Mouse (Mus musculus) thymus, postnatal 10 days (tissue): ENCODE measurements around the gene Fcho2.

ENCODE experiments used
- DNase-seq, 2 experiments: peaks; one replicate each; pipeline ENCODE4 v3.0.0; 2021; ENCODE audit warnings: low spot score in 2 of 2

Fcho2 gene

GRCm38 (mm10) chr13:98804480-98804879 is 10.8 kb downstream of the Fcho2 start:
- no peak for DNase-seq

DNA sequence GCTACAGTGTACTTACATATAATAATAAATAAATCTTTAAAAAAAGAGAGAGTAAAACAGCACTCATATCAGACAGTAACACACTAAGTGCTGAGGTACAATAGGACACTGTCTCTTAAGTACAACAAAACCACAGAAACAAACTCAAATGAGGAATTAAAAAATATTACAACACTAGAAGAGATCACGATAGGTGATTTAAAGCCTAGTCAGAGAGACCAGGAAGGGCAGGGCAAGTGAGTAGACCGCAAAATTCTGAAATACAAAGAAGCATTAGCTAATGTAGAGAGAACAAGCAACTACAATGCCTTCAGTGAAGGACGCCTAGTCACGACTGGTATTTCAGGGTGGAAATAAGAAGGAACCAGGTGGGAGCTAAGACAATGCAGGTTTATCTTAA is 11.6 kb downstream of the Fcho2 start:
- DNase-seq: no peak

DNA sequence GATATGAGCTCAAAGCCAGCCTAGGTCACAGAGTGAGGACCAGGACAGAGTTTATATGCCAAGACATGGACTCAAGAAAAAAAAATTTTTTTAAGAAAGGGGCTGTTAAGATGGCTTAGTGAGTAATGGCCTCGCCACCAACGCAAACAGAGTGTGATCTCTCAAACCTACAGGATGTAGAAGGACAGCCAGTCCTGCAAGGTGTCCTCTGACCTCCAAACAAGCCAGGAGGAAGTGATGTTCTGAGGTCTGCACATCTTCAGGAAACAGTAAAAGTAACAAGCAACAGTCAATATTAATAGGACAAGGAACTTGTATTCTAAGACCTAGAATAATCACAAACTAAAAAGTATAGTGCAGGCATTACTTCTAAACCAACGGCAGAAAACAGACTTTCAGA is 12.3 kb downstream of the Fcho2 start:
- DNase-seq: no peak

GRCm38 (mm10) chr13:98795511-98795910 is 19.7 kb downstream of the Fcho2 start:
- DNase-seq: no peak

GRCm38 (mm10) chr13:98792864-98793263 is 22.4 kb downstream of the Fcho2 start:
- DNase-seq: no peak

- no peak for DNase-seq
These were observed 23.6 kb downstream of the Fcho2 start for GRCm38 (mm10) chr13:98791693-98792092.

- DNase-seq: no peak
These were observed 28.1 kb downstream of the Fcho2 start for GRCm38 (mm10) chr13:98786970-98787685.

DNA sequence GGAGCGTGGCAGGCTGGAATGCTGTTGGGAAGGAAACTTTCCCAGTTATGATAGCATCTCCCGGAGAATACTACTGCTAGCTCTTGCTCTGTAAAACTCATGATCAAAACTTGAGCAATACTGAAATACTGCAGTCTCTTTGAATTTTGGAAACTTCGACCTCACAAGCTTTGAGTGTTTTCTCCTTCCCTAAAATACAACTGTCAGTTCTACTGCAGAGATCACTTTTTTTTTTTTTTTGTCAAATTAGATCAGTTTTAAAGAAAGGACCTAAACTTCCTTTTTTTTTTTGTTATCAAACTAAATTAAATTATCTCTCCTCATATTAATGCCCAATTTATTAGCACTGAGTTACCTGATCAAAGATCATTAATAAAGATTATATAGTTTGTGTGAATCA is 37.3 kb downstream of the Fcho2 start:
- no peak for DNase-seq

- DNase-seq: no peak
These were observed 43.8 kb downstream of the Fcho2 start for GRCm38 (mm10) chr13:98771484-98771883.

GRCm38 (mm10) chr13:98768329-98768728 is 46.9 kb downstream of the Fcho2 start:
- no peak for DNase-seq

DNA sequence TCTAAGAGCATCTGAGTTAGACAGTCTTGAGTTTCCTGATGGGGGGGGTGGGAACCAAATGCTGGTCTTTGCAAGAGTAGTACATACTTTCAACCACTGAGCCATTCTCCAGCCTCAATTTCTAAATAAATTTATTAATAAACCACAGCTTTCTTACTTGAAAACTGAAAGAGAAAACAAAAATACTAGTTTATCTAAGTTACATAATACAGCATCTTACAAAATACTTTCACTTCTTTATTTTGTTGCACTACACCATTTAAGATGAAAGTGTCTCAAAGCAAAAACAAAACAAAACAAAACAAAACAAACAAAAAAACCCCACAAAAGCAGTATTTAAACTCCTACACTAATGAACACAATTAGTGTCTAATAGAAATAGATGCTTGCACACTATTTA is 53.5 kb downstream of the Fcho2 start:
- DNase-seq: no peak

DNA sequence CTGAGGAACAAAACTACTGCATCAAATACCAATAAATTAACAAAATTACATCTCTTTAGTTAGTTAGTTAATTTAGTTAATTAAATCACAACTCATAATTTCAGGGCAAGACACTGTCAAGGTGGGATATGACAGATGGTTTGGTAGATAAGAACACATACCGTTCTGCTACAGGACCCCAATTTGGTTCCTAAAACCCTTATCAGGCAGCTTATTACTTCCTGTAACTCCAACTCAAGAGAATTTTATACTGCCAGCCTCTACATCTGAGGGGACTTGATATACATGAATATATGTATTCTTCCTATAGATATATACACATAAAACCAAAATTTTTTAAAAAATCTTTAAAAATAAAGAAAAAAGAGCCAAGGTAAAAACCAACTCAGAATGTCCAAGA is 59.4 kb downstream of the Fcho2 start:
- DNase-seq: no peak

DNA sequence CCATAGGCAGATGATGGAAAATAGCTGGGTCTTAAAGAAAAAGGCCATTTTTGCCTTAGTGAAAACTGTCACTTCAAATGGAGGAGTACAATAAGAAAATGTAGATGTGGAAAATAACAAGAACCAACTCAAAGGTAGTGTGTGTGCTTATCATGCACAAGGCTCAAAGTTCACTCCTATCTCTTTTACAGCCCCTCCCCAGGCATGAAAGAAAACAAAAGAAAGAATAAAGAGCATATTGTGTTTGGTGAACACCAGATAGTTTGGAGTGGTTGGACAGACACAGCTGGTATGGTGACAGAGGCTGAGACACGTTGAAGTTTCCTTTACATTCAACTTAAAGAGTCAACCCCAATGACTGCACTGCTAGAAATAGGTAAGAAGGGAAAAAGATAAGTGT is 70.6 kb downstream of the Fcho2 start:
- no peak for DNase-seq

DNA sequence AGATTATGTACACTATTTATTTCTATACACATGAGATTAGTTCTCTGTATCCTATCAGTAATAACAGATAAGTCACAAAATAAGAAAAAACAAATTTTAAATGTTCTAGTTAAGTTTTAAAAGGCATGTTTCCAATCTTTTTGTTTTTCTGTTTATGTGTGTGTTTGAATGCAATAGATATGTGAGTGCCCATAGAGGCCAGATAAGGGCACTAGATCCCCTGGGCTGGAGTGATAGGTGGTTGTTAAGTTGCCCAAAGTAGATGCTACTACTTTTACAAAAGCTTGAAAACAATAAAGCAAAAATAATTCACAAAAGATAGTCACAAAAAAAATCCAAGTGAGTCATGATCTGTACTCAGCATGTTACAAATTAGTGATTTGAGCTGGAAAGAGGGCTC is 71.4 kb downstream of the Fcho2 start:
- no peak for DNase-seq

DNA sequence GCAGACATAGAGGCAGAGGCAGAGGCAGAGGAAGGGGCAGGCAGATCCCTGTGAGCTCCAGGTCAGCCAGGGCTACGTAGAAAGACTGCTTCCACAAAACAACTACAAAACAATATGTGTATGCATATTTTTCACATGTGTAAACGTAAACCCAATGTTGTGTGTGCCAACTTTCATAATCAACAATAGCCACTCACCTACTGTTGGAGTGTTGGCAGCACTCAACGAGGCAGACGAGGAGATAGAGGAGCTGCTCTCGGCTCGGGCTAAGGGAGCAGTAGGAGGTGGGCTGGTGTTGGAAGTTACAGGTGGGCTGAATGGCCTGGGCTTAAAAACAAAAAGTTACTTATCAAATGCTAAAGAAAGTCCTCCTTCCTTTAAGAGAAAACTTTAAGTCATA is 72.0 kb downstream of the Fcho2 start:
- no peak for DNase-seq

DNA sequence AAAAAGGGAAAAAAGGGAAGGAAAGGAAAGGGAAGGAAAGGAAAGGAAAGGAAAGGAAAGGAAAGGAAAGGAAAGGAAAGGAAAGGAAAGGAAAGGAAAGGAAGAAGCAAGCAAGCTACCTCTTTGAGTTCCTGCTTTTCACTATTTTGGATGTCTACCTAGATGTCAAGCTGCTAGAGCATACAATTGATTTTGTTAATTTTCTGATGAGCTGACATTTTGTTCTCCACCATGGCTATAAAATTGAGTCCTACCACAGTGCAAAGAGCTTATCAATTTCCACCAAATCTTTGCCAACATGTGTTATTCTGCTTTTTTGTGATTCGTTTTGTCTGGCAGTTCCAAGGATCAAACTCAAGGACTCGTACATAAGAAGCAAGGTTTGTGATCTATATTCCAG is 77.0 kb downstream of the Fcho2 start:
- DNase-seq: no peak

- DNase-seq: no peak
These were observed 82.0 kb downstream of the Fcho2 start for GRCm38 (mm10) chr13:98733292-98733691.

DNA sequence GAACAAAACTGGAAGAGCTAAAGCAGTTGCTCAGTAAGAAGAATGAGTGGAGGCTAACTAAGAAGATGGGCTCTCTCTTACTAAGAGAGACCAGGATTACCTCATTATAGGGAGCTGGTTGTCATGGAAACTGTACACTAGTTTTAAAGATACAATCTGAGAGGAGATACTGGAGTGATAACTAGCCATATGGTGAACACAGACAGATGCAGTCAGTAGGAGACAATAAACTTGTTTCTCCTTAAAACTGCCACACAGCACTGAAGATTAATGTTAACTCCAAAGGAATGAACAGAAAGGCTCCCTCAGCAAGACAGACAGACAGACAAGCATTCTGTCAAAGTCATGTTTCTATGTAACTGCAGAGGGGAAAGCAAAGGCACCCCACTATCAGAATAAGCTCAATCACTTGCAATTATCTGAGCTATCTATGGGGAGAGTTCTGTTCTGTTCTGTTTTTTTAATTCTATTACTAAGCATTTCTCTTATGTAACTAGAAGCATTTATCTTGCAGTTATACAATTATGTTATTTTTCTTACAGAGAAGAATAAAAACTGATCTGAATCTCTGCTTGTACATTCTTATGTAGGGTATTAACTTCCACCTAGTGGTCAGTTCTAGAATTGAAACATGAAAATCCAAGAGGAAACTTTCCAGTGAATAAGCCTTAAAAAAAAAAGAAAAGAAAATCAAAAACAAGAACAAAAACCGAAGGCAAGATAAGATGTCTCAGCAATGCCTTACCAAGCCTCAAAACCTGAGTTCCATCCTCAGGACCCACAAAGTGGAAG is 85.8 kb downstream of the Fcho2 start:
- no peak for DNase-seq

- DNase-seq: no peak
These were observed 88.8 kb downstream of the Fcho2 start for GRCm38 (mm10) chr13:98726494-98726893.

DNA sequence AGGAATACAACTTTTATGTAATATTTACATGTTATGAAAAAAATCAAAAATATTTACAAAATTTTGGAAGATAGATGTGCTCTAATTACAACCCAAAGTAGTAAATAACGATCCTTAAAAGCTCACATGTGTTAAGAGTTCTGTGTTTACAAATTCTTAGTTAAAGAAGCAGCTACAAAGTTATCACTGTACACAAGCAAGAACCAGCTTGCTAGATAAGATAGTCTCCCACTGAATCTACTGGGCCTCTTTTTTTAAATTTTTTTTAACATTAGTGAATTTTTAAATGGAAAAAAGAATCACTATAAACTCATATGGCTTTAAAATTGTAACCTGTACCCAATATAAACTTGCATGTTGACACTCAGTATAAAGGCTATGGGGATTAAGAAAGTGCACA is 91.8 kb downstream of the Fcho2 start:
- no peak for DNase-seq

DNA sequence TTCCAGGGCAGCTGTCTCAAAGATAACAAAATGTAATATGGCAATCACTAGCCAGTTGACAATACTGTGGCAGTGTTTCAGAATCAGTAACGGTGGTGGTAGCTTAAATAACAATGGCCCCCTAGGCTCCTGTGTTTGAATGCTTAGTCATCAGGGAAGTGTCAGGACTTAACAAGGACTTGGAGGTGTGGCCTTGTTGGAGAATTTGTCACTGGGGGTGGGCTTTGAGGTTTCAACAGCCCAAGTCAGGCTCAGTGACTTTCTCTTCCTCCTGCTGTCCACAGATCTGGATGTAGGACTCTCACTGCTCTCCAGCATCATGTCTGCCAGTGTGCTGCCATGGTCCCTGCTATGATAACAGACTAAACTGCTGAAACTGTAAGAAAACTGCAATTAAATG is 93.0 kb downstream of the Fcho2 start:
- no peak for DNase-seq

DNA sequence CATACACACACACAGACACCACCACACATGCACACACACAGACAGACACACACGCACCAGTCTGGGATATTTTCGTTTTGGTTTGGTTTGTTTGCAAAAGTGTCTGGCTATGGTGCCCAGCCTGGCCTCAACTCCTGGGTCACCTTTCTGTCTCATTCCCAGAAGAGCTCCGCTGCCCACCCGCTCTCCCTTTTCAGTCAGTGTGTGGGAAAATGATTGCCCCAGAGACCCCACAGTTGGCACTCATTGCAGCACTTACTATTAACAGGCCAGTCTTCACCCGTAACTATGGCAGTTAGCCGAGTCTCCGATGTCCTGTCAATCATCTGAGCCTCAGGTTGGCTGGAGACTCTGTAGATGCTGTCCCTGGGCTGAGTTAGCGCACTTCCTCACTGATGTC is 99.1 kb downstream of the Fcho2 start:
- DNase-seq: no peak

DNA sequence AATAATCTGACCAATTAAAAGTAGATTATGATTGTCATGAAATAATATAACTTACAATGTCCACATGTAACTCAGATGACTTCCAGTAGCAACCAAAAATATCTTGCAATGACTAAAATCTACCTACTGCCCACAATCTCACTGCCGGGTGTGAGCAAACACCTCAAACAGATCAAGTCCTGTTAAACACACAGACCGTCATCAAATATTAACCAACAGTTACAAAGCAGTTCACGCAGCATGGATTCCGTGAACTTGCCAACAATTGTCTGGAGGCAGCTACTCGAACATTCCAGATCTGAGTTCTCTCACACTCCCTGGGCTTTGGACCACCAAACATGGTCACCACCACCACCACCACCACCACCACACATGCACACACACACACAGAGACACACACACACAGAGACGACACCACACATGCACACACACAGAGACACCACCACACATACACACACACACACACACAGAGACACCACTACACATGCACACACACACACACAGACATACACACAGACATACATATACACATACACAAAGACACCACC is 99.7 kb downstream of the Fcho2 start:
- no peak for DNase-seq
